Mouse (Mus musculus) gastrocnemius, postnatal 10 days (tissue): ENCODE data around the gene Triobp. TPM values are rescaled to one million over a fixed set of nuclear protein-coding genes. Genes with fewer than 3 reads are reported as not detected.

ENCODE experiments used
- DNase-seq: peaks from one replicate; pipeline ENCODE4 v3.0.0; 2021; ENCODE audit warnings: mixed read lengths
- total RNA-seq, 2 experiments: library from RNA; stranded (reverse); gene quantifications; 2 replicates each; pipeline ENCODE4 v1.2.3; 2021

Gene Triobp
- total RNA-seq, 2 experiments from 2014 or later: 65.1 to 76.8 TPM

DNA sequence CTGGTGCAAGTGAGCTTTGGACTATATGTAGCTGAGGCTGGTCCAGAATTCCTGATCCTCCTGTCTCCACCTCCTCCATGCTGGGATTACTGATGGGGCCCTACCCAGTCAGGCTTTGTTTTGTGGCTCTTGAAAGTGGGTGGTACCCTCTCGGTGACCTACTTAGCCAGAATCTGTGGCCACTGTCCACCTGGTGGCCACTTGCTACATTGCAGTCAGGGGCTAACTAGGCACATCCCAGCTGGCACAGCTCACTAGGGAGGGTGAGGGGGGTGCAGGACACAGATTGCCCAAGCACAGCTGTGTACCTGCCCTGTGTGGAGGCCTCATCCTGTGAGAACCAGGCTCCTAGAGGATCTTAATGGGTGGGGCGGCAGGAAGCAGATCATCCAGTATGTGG is 15.4 kb downstream of the Triobp start:
- DNase-seq: peak; percentile 81

DNA sequence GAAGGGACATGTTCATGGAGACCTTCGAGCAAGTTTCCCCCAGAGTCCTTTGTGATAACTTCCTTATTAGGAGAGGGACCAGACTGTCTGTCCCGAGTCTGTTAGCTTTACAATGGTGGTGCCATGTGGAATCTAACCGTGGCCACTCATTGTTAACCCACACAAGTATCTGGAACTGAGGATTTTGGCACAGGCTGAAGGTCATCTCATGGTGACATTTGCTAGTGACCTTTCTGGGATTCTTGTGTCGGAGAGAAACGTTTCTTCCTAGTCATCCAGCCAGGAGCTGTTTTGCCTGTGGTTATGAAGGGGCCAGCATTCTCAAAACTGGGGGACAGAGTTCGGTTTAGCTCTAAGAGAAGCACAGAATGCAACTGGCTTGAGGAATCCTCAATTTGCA is 24.1 kb downstream of the Triobp start:
- no peak for DNase-seq

DNA sequence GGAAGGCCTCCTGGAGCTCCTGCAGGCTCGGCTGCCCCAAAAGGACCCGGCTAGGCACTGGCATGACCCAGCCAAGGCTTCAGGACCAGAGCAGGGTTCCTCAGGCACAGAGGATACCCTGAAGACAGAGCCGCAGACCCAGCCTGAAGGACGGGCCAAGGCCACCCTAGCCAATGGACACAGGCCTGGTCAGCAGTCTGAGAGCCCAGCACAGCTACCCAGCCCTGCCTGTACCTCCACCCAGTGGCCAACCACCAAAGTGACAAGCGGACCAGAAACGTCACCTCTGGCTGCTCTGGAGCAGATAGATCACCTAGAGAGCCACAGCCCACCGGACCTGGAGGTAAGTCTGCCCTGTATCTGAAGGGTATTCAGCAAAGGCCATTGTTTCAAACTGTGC is 26.4 kb downstream of the Triobp start:
- no peak for DNase-seq

DNA sequence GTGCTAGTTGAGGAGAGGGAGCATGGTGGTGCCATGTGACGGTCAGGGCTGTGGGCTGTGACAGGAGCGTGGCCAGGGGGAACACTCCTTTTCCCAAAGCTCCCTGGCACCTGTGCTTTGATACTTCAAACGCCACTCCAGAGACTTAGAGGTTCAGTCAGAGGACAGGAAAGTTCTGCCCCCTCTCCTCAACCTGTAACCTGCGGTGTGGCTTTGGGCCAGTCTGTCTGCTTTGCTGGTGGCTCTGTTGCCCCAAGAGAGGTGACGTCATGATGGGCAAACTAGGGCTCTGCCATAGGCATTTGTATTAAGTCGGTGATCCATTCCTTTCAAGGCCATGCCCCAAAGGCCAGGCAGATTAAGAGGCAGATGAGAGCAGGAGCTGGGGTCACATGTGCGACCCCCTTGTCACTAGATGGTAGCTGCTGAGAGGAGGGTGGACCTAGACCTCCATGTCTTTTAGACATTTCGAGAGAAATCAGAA is 30.2 kb downstream of the Triobp start:
- DNase-seq: no peak

DNA sequence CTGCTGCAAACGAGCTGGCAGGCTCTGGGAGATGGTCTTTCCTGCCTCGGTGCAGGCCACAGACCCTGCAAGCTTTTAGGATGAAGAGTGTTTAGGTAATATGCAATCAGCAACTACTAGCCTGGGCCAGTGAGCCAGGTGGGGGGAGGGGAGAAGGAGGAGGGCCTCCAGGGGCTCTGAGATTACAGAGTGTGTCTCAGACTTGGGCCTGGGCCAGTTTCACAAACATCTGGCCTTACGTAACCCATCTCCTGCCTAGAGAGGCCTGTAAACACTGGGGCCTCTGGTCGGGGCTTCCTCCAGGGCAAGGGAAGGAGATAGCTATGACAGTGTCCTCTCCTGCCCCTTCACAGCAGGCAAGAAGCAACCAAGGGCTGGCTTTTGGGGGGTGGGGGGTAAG is 31.4 kb downstream of the Triobp start:
- peak; percentile 86 for DNase-seq

DNA sequence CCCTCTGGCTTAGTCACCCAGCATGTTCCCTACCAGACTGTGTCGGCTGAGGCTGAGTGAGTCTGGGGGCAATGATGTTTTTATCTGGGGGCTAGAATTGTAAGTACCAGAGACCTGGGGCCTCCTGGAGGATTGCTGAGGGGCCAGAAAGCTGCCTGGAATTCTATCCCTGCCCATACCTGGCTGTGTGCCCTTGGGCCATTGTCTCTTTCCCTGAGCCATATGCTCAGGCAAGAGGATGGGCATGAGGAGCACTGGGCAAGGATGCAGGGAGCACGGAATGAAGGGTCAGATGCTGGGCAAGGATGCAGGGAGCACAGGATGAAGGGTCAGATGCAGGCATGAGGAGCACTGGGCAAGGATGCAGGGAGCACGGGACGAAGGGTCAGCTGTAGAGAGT is 32.6 kb downstream of the Triobp start:
- no peak for DNase-seq

DNA sequence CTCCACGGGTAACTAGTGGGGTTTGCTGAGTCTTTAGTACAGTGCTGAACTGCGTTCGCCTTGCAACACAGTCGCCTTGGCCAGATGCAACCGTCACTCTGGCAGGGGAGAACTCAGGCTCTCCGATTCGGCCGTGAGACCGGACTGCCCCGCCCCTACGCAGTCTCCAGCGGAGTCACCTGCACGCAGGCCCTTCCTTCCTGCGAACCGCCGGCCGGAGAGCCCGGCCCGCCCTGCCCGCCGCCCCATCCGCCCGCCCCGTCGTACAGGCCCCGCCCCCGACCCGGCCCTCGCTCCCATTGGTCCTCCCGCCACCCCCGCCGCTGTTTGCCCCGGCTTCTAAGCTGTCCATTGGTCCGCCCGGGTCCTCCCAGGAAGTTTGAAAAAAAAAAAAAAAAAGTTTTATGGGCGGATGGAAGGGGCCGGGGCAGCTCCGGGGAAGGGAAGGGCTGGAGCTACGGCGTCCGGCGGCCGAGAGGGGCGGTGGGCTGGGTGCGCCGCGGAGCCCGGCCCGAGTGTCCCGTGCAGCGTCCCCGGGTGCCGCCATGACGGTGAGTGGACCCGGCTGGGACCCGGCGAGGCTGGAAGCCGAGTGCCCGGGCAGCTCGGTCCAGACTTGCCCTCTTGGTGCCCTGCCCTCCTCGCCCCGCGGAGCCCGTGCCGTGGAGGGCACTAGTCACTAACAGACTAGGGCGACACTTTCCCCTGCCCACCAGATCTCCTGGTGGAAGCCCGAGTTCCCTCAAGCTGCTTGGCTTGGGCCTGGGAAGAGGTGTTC is 35.3 kb downstream of the Triobp start:
- peak; percentile 92 for DNase-seq

DNA sequence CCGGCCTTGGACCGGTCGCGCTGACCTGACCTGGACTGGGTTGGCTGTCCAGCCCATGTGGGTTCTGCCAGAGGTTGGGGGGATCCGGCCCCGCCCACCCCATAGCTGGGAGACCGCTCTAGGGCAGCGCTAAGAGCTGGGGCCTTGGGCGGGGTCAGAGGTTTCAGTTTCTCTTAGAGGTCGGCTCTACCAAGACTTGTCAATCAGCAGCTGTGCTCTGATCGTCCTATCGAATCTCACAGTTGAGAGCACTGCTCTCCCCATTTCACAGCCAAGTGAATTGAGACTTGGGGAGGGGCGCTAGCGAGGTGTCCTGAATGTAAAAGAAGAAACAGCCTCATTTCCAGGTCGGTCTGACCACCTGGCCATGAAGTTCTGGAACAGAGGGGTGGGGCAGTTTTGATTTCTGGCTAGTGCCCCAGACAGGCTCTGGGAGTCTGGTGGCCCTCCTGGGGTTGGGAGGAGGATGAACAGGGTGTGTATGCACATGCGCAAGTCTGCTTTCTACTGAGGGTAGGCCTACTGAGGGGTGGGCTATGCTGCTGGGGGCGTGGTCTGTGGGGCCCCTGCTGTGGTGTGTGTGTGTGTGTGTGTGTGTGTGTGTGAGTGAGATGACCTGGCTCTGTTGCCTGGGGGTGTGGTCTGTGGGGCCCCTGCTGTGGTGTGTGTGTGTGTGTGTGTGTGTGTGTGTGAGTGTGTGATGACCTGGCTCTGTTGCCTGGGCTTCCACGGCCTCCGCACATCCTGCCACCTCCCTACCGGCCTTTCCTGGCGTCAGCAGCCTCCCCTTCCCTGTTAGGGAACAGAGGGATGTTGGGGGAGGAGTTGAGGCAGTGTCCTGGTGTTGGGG is 36.1 kb downstream of the Triobp start:
- DNase-seq: peak; percentile 65

DNA sequence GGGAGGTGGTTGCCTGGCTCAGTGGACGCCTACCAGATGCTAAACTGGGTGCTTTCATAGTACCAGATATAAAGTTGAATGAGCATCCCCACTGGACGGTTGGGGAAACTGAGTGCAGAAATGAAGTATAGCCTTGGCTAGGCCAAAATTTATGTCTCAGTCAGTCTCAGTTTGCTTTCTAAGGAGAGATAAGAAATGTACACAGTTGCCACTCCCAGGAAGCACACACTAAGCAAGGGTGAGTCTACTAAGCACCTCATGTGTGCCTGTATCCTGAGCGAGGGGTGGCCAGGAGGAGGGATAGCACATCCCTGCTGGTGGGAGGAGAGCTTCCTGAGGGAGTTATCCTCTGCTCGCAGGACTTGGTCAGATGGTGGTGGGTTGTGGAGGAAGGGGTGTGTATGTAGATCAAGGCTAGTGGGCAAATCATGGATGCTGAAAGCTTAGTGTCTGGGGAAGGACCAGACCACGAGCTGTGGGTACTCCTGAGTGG is 36.8 kb downstream of the Triobp start:
- no peak for DNase-seq

DNA sequence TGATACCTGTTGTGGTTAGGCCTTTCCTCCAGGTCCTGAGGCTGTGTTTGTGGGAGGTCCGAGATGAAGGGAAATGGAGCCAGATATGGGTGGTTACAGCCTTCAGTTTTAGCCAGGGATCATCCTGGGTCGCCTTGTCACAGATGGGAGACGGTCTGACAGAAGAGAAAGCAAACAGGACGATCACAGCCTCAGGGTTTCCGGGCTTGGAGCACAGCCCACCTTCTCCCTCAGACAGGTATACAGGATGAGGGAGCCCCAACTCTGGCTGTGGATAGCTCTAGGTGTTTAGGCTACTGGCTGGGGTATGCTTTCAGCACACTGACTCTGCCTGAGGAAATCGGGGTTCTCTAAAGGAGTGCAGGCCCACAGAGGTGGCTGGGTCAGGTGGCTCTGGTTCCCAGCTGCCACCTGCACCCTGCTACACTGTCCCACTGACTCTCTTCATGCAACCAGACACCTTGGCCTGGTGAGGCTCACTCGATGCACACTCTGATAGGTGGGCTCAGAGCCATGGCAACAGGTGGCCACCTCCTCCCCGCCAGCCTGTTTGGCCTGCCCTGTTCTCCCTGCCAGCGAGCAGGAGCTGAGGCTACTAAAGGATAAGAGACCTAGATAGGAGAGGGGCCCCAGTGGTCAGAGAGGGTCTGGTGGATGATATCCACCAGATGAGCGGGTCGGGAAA is 39.2 kb downstream of the Triobp start:
- DNase-seq: peak; percentile 60

DNA sequence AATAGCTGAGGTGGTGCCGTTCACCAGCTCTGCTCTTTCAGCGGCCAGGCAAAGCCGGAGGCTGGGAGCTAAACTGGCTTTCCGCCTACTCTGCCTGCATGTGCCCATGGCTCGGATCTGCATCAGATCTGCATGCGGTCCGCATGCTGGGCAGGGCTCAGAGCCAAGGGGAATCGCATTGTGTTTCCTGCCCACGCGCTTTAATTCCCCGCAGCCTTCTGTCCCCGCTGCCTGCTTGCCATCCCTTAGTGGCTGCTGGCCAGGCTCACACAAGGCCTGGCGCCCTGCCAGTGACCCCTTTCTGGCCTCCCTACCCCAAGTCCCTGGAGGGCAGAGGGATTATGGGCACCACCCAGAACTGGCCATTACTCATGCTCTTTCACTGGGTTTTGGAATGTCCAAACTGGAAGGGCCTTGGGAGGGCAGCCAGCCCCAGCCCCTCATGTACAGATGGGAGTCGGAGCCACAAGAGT is 41.0 kb downstream of the Triobp start:
- peak; percentile 67 for DNase-seq

DNA sequence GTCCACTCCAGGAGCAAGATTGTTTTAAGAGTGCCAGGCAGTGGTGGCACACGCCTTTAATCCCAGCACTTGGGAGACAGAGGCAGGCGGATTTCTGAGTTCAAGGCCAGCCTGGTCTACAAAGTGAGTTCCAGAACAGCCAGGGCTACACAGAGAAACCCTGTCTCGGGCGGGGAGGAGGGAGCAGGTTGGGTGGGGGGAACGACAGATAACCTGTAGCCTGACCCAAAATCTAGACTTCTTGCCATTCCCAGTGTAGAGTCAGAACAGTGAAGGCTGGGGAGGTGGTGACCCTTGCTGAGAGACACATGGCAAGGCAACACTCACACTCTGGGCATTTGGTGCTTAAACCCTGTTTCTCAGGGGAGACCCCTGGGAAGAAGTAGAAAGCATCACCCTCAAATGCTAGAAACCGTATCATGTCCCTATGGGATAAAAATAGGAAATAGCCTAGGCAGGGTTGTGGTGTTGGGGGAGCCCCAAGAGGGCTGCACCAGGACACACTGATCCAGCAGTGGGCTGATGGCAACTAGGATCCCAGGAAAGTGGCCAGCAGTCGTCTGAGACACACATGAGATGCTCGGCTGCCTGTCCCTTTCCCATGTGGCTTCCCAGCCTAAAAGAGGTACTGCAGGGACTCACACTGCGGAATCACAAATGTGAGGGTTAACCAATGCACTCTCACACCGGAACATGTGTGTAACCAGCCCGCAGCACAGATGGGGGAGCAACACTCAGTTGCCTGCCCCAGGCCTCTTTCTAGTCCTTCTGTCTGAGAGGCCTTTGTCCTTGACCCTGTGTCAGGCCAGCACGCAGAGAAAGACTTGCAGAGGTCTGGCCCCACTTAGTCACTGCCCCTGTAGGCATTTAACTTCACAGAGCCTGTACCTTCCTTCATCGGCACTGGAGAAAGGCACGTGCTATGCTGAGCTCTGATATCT is 41.9 kb downstream of the Triobp start:
- no peak for DNase-seq

DNA sequence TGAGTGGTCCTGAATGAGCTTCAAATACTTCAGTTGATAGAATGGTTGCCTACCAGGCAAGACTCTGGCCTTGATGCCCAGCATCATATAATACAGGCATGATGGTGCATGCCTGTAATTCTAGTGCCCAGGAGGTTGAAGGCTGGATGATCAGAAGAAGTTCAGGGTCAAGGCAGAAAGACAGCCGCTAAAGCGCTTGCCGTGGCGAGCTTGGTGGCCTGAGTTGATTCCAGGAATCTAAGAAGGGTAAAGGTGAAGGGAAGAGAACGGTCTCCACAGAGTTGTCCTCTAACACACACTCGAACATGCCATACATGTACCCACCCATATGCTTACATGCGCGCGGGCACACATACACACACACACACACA is 42.6 kb downstream of the Triobp start:
- no peak for DNase-seq

DNA sequence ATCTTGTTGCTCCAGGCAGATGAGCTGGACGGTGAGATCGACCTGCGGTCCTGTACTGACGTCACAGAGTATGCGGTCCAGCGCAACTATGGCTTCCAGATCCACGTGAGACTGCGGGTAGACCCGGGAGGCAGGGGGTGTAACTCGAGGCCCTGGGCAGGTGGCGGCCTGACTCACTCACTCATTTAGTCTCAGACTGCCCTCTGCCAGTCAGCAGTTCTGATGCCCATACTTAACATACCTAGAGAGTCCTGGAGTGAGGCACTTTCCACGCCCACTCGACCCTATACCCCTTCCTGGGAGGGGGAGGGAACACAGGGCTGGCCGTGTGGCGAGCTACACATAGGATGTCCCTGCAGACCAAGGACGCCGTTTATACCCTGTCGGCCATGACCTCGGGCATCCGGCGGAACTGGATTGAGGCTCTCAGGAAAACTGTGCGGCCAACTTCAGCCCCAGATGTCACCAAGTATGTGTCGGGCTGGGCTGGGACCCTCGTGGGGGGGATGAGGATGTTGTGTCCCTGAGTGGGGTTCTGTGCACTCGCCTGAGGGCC is 43.5 kb downstream of the Triobp start:
- DNase-seq: no peak

DNA sequence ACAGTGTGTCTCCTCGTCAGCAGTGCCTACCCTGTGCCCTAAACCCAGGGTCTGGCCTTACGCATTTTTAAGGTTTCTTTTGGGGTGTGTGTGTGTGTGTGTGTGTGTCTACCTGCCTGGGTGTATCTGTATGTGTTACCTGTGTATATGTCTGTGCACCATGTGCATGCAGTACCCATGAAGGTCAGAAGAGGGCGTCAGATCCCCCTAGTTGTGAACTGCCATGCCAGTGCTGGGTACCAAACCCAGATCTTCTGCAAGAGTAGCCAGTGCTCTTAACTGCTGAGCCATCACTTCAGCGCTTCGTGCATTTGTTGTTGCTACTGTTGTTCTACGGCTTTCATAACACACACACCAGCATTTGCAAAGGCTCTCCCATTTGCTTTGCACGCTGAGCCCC is 44.7 kb downstream of the Triobp start:
- no peak for DNase-seq

DNA sequence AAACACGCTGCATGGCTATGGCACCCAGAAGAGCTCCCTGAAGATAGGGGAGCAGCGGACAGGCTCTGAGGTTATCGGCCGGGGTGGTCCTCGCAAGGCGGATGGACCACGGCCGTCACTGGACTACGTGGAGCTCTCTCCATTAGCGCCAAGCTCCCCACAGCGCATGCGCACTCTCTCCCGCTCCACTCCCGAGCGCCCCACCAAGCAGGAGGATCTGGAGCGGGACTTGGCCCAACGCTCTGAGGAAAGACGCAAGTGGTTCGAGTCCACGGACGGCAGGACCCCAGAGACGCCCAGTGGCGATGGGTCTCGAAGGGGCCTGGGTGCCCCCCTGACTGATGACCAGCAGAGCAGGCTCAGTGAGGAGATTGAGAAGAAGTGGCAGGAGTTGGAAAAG is 45.4 kb downstream of the Triobp start:
- no peak for DNase-seq

DNA sequence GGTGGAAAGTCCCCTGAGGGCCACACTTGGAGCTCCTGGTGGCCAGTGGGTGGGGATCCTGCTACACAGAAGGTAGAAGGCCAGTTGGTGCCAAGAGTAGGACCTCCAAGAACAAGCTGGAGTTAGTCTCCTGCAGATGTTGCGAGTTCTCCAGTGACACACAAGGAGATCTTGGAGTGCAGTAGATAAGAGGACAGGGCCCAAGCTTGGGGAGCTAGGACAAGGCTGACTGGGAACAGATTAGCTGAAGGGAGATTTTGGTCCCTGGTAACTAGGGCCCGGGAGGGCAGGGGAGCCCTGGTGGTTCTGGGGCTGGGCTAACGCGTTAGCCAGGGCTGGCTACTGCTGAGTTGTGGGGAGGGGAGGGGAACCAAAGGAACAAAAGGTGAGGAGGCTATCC is 48.4 kb downstream of the Triobp start:
- no peak for DNase-seq

DNA sequence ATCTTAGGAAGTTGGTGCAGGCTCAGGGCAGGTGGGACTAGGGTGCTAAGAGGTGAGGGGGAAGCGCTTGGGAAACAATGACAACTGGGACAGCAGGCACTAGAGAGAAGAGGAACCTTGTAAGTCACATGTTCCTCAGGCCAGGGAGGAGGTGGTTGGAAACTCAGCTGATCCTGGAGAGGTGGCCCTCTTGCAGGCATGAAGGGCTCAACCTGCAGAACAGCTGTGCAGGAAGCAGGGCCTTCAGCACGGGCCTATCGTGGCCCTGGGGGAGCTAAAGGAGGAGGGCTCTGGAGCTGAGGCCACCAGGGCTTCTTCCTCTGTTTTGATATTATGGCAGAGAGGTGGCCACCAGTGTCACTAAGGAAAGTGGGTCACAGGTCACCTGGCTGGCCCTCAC is 49.1 kb downstream of the Triobp start:
- no peak for DNase-seq

DNA sequence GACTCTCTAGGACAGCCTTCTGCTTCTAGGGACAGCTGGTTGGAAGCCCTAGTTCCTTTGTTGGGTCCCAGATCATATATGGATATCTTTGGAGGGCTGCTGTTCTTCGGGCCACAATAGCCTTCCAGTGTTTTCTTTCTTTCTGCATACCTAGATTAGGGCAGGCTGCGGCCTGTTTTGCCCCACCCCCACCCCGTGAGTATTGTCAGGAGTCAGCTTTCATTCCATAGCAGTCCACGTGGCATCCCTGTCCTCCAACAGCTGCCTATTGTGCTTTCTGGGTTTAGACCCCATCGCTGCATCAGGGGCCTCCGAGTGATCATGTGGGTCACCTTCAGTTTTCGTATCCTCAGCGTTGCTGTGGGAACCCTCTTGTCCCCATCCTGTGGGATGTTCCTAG is 50.8 kb downstream of the Triobp start:
- DNase-seq: no peak

DNA sequence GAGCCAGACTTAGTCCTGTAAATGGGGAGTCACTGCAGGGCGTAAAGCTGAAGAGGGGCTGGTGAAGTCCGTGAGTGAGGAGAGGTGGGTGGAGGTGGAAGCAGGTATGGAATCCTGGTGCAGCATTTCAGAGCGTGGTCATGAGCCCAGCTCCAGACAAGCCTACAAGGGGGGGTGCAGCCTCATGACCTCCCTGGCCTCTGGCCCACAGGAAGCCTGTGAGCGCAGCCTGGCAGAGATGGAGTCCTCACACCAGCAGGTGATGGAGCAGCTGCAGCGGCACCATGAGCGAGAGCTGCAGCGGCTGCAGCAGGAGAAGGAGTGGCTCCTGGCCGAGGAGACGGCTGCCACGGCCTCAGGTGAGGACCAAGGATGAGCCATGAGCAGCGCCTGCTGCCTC is 52.1 kb downstream of the Triobp start:
- no peak for DNase-seq

DNA sequence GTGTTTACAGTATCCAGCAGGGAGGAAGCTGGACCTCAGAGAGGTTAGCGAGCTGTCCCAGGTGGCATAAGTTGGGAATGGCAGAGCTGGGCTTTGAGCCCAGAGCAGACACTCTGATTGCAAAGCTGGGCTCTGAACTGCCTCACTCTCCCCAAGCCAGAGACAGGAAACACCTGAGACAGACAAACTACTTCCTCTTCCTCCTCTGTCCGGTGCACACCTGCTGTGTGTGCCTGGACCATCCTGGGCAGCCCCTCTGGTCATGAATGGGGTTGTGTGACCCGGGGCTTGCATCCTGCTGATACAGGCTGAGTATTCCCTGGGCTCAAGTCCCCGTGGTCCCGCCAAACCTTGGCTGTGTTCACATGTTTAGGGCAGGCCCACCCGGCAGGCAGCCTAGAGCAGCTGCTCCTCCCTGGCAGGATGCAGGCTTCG is 52.9 kb downstream of the Triobp start:
- DNase-seq: no peak
